Mouse (Mus musculus): Measurements from ENCODE around the gene Olfr397.

The Olfr397 gene

GRCm38 (mm10) chr11:73960517-73960916 lies at the start of gene Olfr397:
TSS of gene Olfr397 (plus strand) at chr11:73960817.
- no peak for DNase-seq (ENCODE audit: low spot score in 2 of 2)

- no peak for DNase-seq (ENCODE audit: low spot score in 2 of 2)
Observed at GRCm38 (mm10) chr11:73936377-73936776, 24.2 kb upstream of the Olfr397 start, which contains the start of gene Olfr23. TSS of gene Olfr23 (plus strand) at chr11:73936677.

GRCm38 (mm10) chr11:73990307-73990706 lies 29.7 kb downstream of the Olfr397 start, which contains the start of gene Olfr398:
TSS of gene Olfr398 (minus strand) at chr11:73990407.
- DNase-seq (ENCODE audit: low spot score in 2 of 2), result no peak

GRCm38 (mm10) chr11:73993115-73993514 lies 32.5 kb downstream of the Olfr397 start:
- no peak for DNase-seq (ENCODE audit: low spot score in 2 of 2)

Data from natural killer cell, adult 2 months (primary cell).